22 mouse cellular contexts compared by ENCODE assay signal in genomic region chr5:146200580-146200979, GRCm38 (mm10). TPM values are rescaled to one million over a fixed set of nuclear protein-coding genes. Genes with fewer than 3 reads are reported as not detected.
A peak's percentile ranks its signal among the peaks of the same experiment; 100 is the strongest.
DNase-seq lines count a peak whose midpoint lies in the region; TF ChIP-seq lines count a peak whose summit lies in the region.
"Had no signal": no experiment of that assay in that cellular context is flagged by ENCODE, and none has a peak within 500 bp of the region (broad histone marks: within the 10 kb centered on the region; RNA-seq: fewer than 3 reads in every experiment).

No protein-coding gene starts in this region.

- DNase-seq in layer of hippocampus, adult 2 months (ENCODE audit: low spot score in 2 of 2) = no peak
- no peak for DNase-seq in layer of hippocampus, adult 9-10 months (ENCODE audit: low spot score)
- DNase-seq in 3T3-L1 (ENCODE audit: low read depth, low spot score) = peak; percentile 36
- DNase-seq in 416B (ENCODE audit: low read depth) = peak; percentile 14
- peak; percentile 53 for DNase-seq in R1 (ENCODE audit: low read depth, low spot score)
- DNase-seq in layer of hippocampus, adult 9-11 months = no peak
- no peak for DNase-seq in adrenal gland, adult (ENCODE audit: inconsistent age in 2 of 2, low spot score in 1 of 2)
- DNase-seq: cerebellum, adult 18-20 months; gastrocnemius, postnatal 10 days; kidney, adult 8-10 months; kidney, postnatal 14 days; lung, postnatal 36 days; right cerebral cortex, postnatal 4 days; thymus, postnatal 14 days had no signal

- TF ChIP-seq CTCF in layer of hippocampus, adult 2 months (conservative IDR thresholded peaks at IDR 0.05) = peak; percentile 60

- no peak overlapping the region for H3K4me3 ChIP-seq in layer of hippocampus, adult 2 months
- H3K4me3 ChIP-seq: forebrain, embryonic 10.5 days; hindbrain, embryonic 10.5 days; limb, embryonic 12.5 days; liver, embryonic 15.5 days had no signal

- no peak overlapping the region for H3K27ac ChIP-seq in layer of hippocampus, adult 2 months
- H3K27ac ChIP-seq: forebrain, embryonic 10.5 days; hindbrain, embryonic 10.5 days; hindbrain, postnatal 0 days; limb, embryonic 12.5 days; liver, embryonic 15.5 days had no signal

RNA-seq across cellular contexts. Expression of gene 1700001J03Rik, which starts 15.5 kb away (rescaled TPM):
- total RNA-seq in layer of hippocampus, adult 2 months (2021) = 1 to 10 TPM; 1.2 to 1.6 TPM
- total RNA-seq: hindbrain, postnatal 0 days had no signal

RNA-seq across cellular contexts. Expression of gene Rnf6, which starts 20.8 kb away (rescaled TPM):
- total RNA-seq in layer of hippocampus, adult 2 months (2021) = 10 to 100 TPM; 64.6 to 70.8 TPM

RNA-seq across cellular contexts. Expression of gene Gm6309, which starts 30.1 kb away (rescaled TPM):
- total RNA-seq in layer of hippocampus, adult 2 months (2021) = not detected
- total RNA-seq: adrenal gland, postnatal 4 days; gastrocnemius, postnatal 10 days; heart, adult 8-10 months; hindbrain, postnatal 0 days; layer of hippocampus, postnatal 10 days had no signal

RNA-seq across cellular contexts. Expression of gene Cdk8, which starts 30.4 kb away (rescaled TPM):
- total RNA-seq in layer of hippocampus, adult 2 months (2021) = 10 to 100 TPM; 40.7 to 44.5 TPM

RNA-seq across cellular contexts. Expression of gene Gm5565, which starts 40.2 kb away (rescaled TPM):
- not detected for total RNA-seq in layer of hippocampus, adult 2 months (2021)
- total RNA-seq: adrenal gland, postnatal 4 days; gastrocnemius, postnatal 10 days; heart, adult 8-10 months; hindbrain, postnatal 0 days; layer of hippocampus, postnatal 10 days had no signal

Comparison
In these comparisons a context has a peak if more than half of its experiments do, and no peak if none do; other contexts are left out.
1. DNase-seq: peak in 3T3-L1 (single experiment), 416B (single experiment) and R1 (single experiment); none in layer of hippocampus, adult 2 months (0 of 2), layer of hippocampus, adult 9-10 months (single experiment), layer of hippocampus, adult 9-11 months (single experiment) and adrenal gland, adult (0 of 2).